Mouse (Mus musculus): ENCODE data around the gene Nostrin.
A peak's percentile ranks its signal among the peaks of the same experiment; 100 is the strongest.

Nostrin gene

GRCm38 (mm10) chr2:69191059-69191458 is 55.5 kb downstream of the Nostrin start:
- no peak for DNase-seq (ENCODE audit: low read depth, low spot score)

GRCm38 (mm10) chr2:69193555-69193954 is 58.0 kb downstream of the Nostrin start:
- DNase-seq (ENCODE audit: low read depth, low spot score) = no peak

GRCm38 (mm10) chr2:69205185-69205584 is 69.6 kb downstream of the Nostrin start:
- no peak for DNase-seq (ENCODE audit: low read depth, low spot score)

DNA sequence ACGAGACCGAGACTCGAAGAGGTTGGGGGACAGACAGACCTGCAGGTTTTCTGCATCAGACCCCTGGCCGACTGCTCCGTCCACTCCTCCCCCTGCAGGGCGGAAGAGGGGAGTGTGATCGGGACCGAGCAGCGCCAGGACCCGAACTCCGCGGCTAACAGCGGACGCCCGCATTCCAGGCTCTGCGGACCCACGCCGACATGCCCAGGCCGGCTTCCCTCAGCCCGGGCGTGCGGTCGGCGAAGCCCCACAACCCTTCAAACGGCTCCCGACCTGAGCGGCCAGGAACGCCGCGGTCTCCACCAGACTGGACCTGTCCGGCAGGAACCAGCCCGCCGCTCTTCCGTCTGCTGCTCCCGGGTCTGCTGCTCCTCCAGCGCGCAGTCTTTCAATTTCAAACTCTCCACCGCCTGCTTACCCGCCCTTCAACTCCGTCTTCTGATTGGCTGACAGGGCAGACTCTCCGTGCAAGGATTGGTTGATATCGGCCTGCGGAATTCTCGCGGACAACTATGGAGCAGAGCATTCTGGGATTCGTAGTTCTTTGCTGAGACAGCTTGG is 70.3 kb downstream of the Nostrin start, which contains the start of gene Spc25:
Gene Spc25 (minus strand): TSS at position 404 of the 561 bp plus-strand sequence.
- peak; percentile 86 for DNase-seq (ENCODE audit: low read depth, low spot score)

- DNase-seq (ENCODE audit: low read depth, low spot score) = no peak
These were observed 70.9 kb downstream of the Nostrin start for GRCm38 (mm10) chr2:69206523-69206922.

DNA sequence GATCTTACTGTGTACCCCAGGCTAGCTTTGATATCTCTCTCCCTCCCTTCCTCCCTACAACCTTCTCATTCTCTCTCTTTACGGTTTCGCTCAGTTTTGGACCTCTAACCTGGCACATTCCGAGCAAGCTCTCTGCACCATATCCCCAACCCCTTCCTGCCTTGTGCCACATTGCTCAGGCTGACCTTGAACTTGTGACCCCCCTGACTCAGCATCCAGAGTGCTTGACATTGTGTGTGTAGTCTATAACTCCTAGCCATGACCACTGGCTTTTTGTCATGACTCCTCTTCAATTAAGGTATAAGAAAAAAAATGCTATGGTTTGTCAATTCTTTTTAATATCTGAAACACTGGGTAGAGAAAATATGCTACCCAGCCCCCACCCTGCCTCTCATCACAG is 74.1 kb downstream of the Nostrin start:
- no peak for DNase-seq (ENCODE audit: low read depth, low spot score)

GRCm38 (mm10) chr2:69210773-69211172 is 75.2 kb downstream of the Nostrin start, which contains the start of gene G6pc2:
G6pc2 (plus strand) TSS chr2:69211073.
- no peak for DNase-seq (ENCODE audit: low read depth, low spot score)

- no peak for DNase-seq (ENCODE audit: low read depth, low spot score)
These were observed 77.1 kb downstream of the Nostrin start for GRCm38 (mm10) chr2:69212652-69213051.

GRCm38 (mm10) chr2:69215242-69215641 is 79.6 kb downstream of the Nostrin start:
- no peak for DNase-seq (ENCODE audit: low read depth, low spot score)

- DNase-seq (ENCODE audit: low read depth, low spot score) = no peak
These were observed 86.3 kb downstream of the Nostrin start for GRCm38 (mm10) chr2:69221868-69222416.

DNA sequence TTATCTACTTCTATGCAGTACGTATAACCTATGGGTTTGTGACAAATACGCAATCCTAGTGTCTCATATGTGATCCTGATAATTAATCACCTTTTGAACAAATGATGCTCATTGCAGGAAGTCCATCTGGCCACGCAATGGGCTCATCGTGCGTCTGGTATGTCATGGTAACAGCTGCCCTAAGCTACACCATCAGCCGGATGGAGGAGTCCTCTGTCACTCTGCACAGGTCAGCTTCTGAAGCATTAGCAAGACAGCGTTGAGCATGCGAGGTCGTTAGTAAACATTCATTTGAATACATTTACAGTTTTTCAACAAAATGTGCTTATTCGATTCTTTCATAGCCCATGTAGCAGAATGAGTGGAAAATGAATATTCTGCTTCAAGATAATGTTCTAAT is 87.2 kb downstream of the Nostrin start:
- DNase-seq (ENCODE audit: low read depth, low spot score) = no peak

DNA sequence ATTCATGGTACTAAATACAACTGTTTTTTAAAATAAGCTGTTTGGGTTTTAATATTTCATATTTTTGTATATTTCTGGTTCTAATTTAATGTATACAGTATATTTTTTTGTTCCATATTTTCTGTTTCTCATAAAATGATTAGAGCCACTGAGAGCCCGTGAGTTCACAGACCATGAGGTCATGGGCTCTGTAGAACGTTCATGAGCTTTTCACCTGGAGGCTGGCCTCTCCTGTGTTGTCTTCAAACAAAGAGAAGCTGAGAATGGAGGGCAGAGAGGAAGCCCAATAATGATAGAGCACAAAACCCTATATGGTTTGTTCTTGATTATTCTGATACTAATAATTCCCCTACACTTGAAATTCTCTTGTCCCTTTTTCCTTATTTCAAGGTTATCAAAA is 89.1 kb downstream of the Nostrin start:
- no peak for DNase-seq (ENCODE audit: low read depth, low spot score)

- no peak for DNase-seq (ENCODE audit: low read depth, low spot score)
These were observed 91.3 kb downstream of the Nostrin start for GRCm38 (mm10) chr2:69226876-69227275.

GRCm38 (mm10) chr2:69228635-69229034 is 93.0 kb downstream of the Nostrin start:
- DNase-seq (ENCODE audit: low read depth, low spot score) = no peak

DNA sequence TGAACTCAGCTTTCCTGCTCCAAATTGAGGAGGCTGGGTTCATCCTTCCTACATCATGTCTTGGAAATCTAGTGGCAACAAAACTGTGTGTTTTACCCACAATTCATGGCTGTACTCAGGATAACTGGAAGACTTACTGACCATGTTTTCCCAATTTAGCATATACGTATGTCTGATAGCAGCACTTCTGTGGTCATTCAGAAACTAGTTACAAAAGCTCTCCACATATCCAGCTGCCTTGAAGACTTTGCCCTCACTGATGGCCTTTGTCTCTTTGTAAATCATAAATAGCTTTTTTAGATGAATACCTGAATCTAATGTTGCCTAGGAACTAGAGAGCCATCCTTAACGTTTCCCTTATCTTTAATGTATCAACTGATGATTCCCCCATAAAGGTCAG is 94.5 kb downstream of the Nostrin start:
- DNase-seq (ENCODE audit: low read depth, low spot score) = no peak

DNA sequence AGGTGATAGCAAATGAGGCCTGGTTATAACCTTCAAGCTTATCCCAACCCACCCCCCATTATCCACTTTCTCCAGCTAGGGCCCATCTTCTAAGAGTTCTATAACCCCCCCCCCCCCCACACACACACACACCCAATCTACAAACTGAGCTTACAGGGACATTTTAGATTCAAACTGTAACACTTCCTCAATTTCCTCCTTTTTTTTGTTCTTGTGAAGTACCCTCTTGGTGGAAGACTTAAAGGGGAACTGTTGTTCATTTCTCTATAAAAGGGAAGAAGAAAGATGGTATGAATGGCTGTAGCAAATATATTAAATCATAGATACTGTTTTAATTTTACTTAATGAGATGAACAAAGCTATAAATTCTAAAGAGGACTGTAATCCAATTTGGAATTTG is 96.5 kb downstream of the Nostrin start:
- DNase-seq (ENCODE audit: low read depth, low spot score) = no peak

DNA sequence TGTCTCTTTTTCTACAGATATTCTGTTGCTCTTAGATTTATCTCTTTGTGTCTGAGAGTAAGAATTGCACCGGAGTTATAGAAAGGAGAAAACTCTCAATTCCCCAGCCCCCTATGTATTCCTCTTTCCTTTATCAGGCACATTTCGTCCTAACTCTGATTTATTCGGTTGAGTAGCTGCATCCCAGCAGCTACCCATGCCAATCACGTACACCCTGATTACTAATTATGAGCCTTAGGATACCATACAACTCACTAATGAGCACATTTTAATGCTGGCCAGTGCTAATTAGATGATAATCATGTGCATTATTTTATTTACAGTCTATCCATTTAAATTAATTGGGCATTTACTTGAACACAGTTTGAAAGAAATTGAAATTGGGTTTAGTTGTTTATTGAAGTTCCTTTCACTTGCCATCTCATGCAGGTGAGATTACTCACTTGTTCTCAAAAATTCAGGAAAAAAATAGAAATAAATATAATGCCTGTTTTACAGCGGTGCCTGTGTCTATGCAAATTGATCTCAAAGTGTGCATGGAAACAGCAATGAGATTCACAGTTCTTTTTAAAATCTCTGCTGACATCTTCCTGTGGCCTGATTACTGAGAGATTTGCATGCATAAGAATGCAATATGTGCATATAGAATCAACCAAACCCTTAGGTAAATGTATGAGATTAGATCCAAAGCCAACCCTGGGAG is 99.5 kb downstream of the Nostrin start:
- DNase-seq (ENCODE audit: low read depth, low spot score) = no peak
